Mouse (Mus musculus) megakaryocyte-erythroid progenitor cell, adult 5-6 weeks (primary cell): Measurements from ENCODE around the gene Acer3. TPM values are rescaled to one million over a fixed set of nuclear protein-coding genes. Genes with fewer than 3 reads are reported as not detected.

Source experiments
- ATAC-seq: replicated peaks from 2 replicates; pipeline ENCODE4 v1.8.0; 2016; ENCODE audit warnings: mild to moderate bottlenecking, inconsistent platforms; ENCODE audit not compliant: severe bottlenecking, poor library complexity, low FRiP score, low TSS enrichment
- total RNA-seq, 2 experiments: library from RNA; stranded (forward) in 1 of 2; stranded (reverse) in 1 of 2; fragments of 200-1000, 215-1000 nt in 1 of 2; fragments of >200 nt in 1 of 2; fragmentation: Nextera tagmentation in 1 of 2; gene quantifications; 2 replicates each; pipeline ENCODE4 v1.2.3; 2014 to 2017

Gene Acer3
- total RNA-seq, 2 experiments from 2014 or later = 28.9 to 55.6 TPM

- no peak for ATAC-seq
These were observed 19.3 kb upstream of the Acer3 start for GRCm38 (mm10) chr7:98340343-98340742.

GRCm38 (mm10) chr7:98333987-98334386 lies 13.0 kb upstream of the Acer3 start:
- ATAC-seq = no peak

DNA sequence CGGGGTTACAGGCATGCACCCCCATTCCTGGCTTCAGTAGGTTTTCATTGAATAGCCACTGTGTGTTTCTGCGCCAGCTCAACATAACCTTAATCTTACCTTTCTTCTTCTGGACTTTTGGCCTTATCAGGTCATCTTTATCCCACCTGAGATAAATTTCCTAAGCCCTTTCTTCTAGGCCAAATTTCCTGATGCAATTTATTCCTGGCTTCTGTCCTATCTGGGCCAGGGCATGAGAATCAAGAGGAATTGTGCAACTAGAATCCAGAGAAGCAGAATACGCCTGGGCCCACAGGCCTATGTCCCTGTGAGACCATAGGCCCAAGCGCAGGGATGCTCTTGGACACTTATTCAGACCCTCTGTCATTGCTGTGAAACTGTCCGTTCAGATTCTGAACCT lies 12.5 kb upstream of the Acer3 start:
- ATAC-seq = no peak

GRCm38 (mm10) chr7:98332678-98333397 lies 11.8 kb upstream of the Acer3 start:
- ATAC-seq = no peak

DNA sequence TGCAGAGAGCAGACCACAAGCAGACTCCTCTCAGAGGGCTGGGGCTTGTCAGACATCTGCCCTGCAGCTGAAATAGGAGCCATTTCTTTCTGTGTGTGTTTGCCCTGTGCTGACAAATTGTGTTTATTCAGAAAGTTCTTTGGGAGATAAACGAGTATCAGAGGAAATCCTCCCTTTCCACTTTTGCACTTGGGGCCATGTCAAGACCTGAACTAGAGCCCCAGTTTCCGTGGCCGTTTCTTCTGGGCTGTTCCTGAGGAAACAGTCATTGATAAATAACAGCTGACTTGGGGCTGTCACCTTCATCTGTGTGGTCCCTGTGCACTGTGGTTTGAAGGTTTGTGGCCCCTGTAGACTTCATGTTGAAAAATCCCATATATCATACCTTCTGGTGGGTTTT lies 10.9 kb upstream of the Acer3 start:
- no peak for ATAC-seq

- peak; percentile 42 for ATAC-seq
These were observed 9.5 kb upstream of the Acer3 start for GRCm38 (mm10) chr7:98330375-98331002.

DNA sequence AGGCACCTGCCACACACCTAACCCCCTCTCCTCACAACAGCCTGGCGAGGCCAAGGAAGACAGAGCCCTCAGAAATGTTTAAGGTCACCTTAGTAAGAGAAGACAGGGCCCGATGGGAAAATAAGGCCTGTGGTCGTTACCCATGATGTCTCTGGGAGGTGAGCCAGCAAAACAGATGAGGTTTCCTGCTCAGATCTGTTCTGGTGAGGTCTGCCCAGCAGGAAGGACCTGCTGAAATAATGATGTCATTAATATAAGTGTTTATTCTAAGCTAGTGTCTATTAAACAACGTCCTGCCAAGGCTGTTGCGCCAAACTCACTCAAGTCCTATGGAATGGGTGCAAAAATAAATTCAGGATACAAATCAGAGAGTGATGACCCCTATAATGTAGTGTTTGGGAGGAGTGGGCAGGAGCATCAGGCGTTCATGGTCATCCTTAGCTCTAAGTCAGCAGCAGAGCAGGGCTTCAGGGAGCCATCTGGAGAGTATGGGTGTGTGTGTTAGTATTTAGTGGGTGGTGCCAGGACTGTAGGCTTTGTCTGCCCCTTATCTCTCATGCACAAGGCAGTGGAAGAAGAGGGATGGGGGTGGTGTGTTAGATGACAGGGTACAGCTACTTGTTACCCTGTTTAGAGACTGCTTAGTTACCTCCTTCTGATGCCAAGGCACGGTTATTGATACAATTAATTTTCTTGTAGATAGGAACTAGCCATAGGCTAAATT lies 8.8 kb upstream of the Acer3 start:
- peak; percentile 99 for ATAC-seq

GRCm38 (mm10) chr7:98328311-98328710 lies 7.3 kb upstream of the Acer3 start:
- no peak for ATAC-seq

DNA sequence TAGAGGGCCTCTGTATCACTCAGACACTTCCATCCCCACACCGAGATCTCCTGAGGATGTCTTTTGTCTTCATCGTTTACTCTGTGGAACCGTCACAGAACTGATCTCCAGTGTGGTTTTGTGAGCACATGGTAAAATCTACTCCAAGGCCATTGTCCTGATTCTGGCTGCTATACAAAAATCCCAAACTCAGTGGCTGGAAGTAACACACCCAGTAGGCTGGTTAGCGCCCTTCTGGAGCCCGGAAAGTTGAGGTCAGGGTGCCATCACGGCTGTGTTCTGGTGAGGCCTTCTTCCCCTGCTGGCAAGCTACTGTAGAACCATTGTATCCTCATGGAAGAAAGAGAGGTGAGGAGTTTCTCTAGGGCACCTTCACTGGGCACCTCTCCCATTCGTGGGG lies 5.0 kb upstream of the Acer3 start:
- no peak for ATAC-seq

DNA sequence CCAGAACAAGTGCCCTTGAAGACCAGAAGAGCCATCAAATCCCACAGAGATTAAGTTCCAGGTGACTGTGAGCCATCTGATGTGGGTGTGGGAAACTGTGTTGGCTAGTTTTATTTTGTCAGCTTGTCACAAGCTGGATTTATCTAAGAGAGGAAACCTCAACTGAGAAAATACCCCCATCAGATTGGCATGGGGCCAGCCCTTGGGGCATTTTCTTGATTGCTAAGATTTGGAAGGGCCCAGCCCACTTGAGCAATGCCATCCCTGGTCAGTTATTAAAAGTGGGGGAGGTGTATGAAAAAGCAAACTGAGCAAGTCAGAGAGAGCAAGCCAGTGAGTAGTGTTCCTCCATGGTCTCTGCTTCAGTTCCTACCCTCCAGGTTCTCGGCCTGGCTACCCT lies 3.2 kb upstream of the Acer3 start:
- 0 out of 2 replicates have a peak, but pooled peaks have one; percentile 28 for ATAC-seq

DNA sequence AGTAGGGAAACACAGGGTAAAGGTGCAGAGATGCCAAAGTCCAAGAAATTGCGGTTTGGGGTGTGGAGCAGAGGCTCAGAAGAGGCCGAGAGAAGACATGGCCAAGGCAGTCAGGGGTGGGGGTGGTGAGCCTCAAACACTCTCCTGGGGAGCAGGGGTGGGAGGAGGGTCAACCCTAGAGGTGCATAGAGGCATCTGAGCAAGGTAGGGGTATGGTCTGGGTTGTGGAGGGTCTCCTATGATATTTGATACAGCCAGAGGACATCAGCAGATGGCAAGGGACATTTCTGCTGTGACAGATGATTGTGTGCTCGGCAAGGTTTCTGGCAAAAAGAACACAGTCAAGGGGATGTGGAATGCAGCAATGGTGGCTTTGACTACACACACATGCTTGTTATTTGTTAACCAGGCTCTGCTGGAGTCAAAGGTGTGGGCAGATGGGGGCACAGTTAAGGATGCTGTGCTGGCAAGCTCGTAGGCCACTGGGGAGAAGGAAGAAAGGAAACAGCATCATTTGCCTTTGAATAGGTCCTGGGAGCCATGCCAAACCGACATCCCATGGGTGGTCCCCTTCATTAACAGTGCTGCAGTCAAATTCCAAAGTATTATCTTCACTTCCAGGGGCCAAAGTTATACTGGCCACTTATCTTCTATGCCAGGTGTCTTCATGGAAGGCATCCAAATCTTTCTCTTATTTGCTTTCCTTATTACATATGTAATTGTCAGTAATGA lies 2.4 kb upstream of the Acer3 start:
- ATAC-seq = peak; percentile 92

DNA sequence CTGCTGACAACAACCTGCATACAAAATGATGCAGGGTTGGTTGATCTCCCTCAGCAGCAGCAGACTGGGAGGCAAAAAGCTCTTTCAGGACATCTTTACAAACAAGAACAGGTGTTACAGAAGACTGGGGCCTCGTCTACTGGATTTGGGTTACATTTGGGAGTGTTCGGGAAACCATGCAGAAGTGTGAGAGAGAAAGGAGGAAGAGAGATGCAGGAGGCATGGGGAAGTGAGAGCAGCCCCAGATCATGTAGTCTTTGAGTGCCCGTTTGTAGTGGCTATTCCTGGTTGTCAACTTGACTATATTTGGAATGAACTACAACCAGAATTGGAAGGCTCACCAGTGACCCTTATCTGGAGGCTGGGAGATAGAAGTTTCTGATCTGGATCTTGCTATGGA lies 1.4 kb upstream of the Acer3 start:
- no peak for ATAC-seq

GRCm38 (mm10) chr7:98320006-98320556 lies 927 bp downstream of the Acer3 start:
- ATAC-seq = no peak

GRCm38 (mm10) chr7:98316568-98316967 lies 4.4 kb downstream of the Acer3 start:
- ATAC-seq = no peak

DNA sequence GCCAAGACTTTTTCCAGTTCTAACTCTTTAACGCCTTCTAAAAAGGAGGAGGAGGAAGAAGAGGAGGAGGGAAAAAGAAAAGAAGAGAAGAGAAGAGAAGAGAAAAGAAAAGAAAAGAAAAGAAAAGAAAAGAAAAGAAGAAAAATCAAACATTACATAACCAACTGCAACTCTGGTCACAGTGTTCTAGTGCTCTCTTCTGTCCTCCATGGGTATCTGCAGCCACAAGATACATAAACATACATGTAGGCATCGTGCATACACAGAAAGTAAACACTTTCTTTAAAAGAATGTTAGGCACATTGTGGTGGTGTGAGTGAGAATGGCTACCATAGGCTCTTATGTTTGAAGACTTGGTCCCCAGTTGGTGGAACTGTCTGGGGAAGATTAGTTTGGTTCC lies 5.9 kb downstream of the Acer3 start:
- no peak for ATAC-seq

- ATAC-seq = no peak
These were observed 8.7 kb downstream of the Acer3 start for GRCm38 (mm10) chr7:98312185-98312920.

- no peak for ATAC-seq
These were observed 10.7 kb downstream of the Acer3 start for GRCm38 (mm10) chr7:98310266-98310665.

- ATAC-seq = peak; percentile 99
These were observed 11.6 kb downstream of the Acer3 start for GRCm38 (mm10) chr7:98309219-98310030.
